Mouse (Mus musculus) E14TG2a.4 (cell line): ENCODE measurements around the gene Wdr45b.
"Not testable (repeated sequence)": the region's sequence is repeated elsewhere in the genome, so short reads cannot be mapped to it uniquely, and the experiment has no call there.

Experiments used
- H3K27me3 ChIP-seq: 2 replicates; pipeline ENCODE4 v1.6.1; 2014; ENCODE audit warnings: low read length, control low read depth; ENCODE audit not compliant: insufficient read depth
- H3K36me3 ChIP-seq: 2 replicates; pipeline ENCODE4 v1.6.1; 2014; ENCODE audit warnings: low read length, control low read depth; ENCODE audit not compliant: insufficient read depth
- H3K4me1 ChIP-seq: replicated peaks from 2 replicates; pipeline ENCODE4 v1.6.1; 2014; ENCODE audit warnings: low read depth, low read length, control low read depth
- H3K4me3 ChIP-seq: replicated peaks from 2 replicates; pipeline ENCODE4 v1.5.1; 2014; ENCODE audit warnings: mild to moderate bottlenecking, low read length
- H3K9me3 ChIP-seq: 2 replicates; pipeline ENCODE4 v1.6.1; 2014; ENCODE audit warnings: low read length, control low read depth
- CTCF ChIP-seq: conservative IDR thresholded peaks from 2 replicates; pipeline ENCODE4 v1.5.1; 2014; ENCODE audit warnings: low read length
- NANOG ChIP-seq: IDR thresholded peaks from 2 replicates; pipeline ENCODE4 v1.6.1; 2014; ENCODE audit warnings: borderline replicate concordance, low read length, mixed read lengths
- POU5F1 ChIP-seq: IDR thresholded peaks from 2 replicates; pipeline ENCODE4 v1.6.1; 2014; ENCODE audit warnings: low read length, borderline replicate concordance

Wdr45b gene

DNA sequence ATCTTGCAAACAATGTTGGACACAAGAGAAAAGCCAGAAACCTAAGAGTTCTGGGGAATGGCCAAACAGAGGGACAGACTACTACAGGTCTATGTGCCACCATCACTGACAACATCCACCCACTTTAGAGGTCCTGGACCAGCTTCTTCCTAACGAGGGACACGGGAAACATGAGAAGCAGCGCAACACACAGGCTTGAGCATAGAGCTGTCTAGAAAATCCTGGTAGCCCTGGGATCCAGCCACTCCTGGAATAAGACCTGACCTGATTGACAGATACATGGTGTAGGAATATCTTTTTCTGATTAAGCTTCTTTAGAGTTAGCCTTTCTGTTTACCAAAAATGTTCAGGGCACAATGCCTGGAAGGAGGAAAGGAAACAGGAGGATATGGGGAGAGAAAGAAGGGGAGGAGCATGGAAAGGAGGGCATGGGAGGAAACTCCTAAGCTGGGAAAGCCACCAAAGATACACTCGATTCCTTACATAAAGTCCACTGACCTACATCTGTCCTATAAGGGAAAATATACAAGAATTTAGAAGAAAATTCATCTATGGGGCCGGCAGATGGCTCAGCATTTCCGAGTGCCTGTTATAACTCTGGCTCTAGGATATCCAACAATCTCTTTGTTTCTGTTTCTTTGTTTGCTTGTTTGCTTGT is 16.2 kb upstream of the Wdr45b start:
- no peaks in the 10 kb centered on the region for H3K27me3 ChIP-seq
- H3K4me1 ChIP-seq, result no peaks in the 10 kb centered on the region
- TF ChIP-seq NANOG (no peak), CTCF (no peak), POU5F1 (no peak)
- H3K9me3 ChIP-seq, result no peaks in the 10 kb centered on the region
- no peak overlapping the region for H3K4me3 ChIP-seq
- H3K36me3 ChIP-seq, result no peaks in the 10 kb centered on the region

DNA sequence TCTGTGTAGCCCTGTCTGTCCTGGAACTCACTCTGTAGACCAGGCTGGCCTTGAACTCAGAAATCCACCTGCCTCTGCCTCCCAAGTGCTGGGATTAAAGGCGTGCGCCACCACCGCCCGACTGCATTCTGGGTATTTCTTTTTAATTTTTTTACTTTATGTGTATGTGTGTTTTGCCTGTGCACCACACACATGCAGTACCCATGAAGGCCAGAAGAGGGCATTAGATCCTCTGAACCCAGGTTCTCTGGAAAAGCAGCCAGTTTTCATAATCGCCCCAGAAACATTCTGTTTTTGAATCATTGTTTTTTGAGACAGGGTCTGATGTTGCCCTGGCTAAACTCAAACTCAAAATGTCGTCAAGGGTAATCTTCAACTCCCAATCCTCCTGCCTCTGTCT is 15.4 kb upstream of the Wdr45b start:
- H3K27me3 ChIP-seq, result no peaks in the 10 kb centered on the region
- TF ChIP-seq CTCF, result peak; percentile 83
- no peak for TF ChIP-seq NANOG
- H3K9me3 ChIP-seq, result no peaks in the 10 kb centered on the region
- no peaks in the 10 kb centered on the region for H3K4me1 ChIP-seq
- no peak overlapping the region for H3K4me3 ChIP-seq
- H3K36me3 ChIP-seq, result no peaks in the 10 kb centered on the region

DNA sequence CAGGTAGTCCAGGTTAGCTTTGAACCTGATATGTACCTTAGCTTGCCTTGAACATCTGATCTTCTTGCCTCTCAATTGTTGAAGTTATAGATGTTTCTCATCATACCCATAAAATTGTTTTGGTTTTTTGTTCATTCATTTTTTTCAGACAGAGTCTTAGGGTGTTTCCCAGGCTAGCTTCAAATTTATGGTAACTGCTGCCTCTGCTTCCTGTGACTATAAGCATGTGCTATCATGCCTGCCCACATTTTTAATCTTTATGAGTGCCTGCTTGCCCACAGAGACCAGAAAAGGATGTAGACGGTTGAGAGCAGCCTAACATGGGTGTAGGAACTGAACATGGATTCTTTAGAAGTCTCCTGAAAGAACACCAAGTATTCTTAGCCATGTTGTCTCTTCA is 14.5 kb upstream of the Wdr45b start:
- Histone ChIP-seq H3K9me3 (no peaks in the 10 kb centered on the region), H3K4me3 (no peak overlapping the region), H3K36me3 (no peaks in the 10 kb centered on the region), H3K27me3 (no peaks in the 10 kb centered on the region), H3K4me1 (no peaks in the 10 kb centered on the region)
- TF ChIP-seq POU5F1 (no peak), CTCF (no peak), NANOG (no peak)

DNA sequence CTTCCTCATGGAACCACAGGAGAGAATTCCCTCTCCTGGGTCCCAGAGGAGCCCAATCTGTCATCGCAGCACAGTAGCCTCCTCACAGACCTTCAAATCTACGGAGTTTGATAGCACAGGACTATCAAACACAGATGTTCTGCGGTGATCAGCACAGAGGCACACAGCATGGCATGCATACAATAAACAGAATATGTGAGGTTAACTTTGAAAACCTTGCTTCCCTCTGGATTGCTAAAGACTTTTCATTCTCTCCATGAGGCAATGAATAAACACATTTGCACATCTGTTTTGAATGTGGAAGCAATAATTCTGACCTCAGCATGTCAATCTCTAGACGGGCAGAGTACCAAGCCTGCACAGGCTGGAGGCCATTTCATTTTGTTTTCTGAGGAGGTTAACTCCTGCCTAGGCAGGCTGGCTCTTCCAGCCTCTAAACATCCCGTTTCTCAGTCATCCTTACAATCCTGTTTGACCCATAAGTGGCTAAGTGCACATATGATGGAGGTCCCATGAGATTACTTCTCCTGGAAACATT is 13.0 kb upstream of the Wdr45b start:
- TF ChIP-seq NANOG (no peak), CTCF (no peak), POU5F1 (no peak)
- no peak overlapping the region for H3K4me3 ChIP-seq
- no peaks in the 10 kb centered on the region for H3K36me3 ChIP-seq
- H3K9me3 ChIP-seq, result no peaks in the 10 kb centered on the region
- H3K4me1 ChIP-seq, result no peaks in the 10 kb centered on the region
- no peaks in the 10 kb centered on the region for H3K27me3 ChIP-seq

DNA sequence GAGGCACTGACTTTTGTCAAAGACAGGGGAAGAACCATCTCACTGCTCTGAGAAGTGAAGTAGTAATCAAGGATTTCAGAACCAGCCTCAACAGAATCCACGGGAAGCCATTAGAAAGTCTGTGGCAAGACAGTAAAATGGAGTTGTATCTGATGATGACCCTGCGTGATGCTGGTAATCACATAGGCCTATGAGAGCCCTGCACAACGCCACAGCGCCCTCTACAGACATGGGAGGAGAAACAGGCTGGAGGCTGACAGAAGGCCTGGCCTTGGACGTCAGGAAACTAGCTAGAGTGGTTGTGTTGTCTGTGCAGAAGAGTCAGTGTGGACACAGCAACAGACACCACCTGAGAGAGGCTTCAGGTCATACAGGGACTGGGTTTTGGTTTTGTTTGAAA is 8.0 kb upstream of the Wdr45b start:
- Histone ChIP-seq H3K4me3 (no peak overlapping the region), H3K36me3 (no peaks in the 10 kb centered on the region), H3K9me3 (no peaks in the 10 kb centered on the region), H3K4me1 (no peaks in the 10 kb centered on the region), H3K27me3 (no peaks in the 10 kb centered on the region)
- TF ChIP-seq CTCF (no peak), NANOG (no peak), POU5F1 (no peak)

DNA sequence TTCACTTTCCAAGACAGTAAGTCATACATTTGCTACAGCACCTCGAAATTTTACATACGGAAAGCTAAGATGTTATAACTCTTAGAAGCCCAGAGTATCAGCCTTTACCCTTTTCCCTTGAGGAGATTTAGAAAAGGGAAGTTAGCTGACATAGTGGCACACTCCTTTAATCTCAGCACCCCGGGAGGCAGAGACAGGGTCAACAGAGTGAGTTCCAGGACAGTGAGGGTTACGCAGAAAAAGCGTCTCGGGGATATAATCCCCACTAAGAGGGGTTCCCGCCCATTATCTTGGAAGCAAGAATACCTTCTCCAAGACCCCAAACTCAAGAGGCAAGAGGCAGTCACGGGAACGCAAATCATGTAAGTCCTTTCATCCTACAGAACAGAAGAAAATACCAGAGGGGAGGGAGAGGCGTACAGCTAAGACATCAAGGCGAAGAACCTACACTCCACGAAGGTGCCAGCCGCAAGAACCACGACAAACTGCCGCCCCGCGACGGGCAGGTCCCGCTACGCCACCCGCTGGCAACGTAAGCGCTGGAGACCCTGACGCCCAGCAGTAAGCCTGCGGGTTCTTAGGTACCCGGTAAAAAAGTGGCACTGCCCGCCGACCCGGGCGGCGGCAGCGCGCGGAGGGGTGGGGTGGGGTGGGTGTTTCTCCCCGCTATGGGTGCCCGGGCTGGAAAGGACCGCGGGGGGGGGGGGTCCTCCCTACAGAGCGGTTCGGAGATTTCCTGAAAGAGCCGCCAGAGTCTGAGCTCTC is 737 bp downstream of the Wdr45b start:
- Histone ChIP-seq H3K36me3 (peaks cover 27% of the 10 kb centered on the region), H3K4me3 (peak overlapping the region; percentile 97), H3K9me3 (no peaks in the 10 kb centered on the region), H3K4me1 (peaks cover 29% of the 10 kb centered on the region), H3K27me3 (no peaks in the 10 kb centered on the region)
- TF ChIP-seq NANOG (no peak), CTCF (no peak), POU5F1 (no peak)

DNA sequence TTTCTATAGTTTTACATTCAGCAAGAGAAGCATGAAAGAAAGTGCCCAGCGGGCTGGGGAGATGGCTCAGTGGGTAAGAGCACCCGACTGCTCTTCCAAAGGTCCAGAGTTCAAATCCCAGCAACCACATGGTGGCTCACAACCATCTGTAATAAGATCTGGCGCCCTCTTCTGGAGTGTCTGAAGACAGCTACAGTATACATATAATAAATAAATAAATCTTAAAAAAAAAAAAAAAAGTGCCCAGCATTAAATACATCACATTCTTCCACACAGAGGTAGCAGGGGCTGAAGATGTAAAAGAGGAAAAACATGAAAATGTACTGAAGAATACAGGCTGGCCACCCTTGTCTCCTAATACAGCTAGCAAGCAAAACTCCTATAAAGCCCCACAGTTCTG is 5.5 kb downstream of the Wdr45b start:
- not testable (repeated sequence) for H3K4me3 ChIP-seq, H3K9me3 ChIP-seq, H3K27me3 ChIP-seq
- Histone ChIP-seq H3K4me1 (peaks cover 12% of the 10 kb centered on the region), H3K36me3 (peaks cover 67% of the 10 kb centered on the region)

DNA sequence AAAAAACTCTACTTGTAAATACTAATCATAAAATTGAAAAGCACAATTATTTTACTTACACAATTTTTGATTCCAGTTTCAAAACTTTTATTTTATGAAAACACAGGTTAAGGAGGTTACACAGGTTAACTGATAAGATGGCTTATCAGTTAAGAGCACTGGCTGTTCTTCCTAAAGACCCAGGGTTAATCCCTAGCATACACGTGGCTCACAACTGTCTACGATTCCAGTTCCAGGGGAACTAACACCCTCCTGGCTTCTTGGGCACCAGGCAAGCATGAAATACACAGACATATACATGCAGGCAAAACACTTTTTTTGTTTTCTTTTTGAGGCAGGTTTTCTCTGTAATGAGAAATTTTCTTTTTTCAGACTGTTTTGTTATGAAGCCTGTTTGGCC is 6.1 kb downstream of the Wdr45b start:
- Histone ChIP-seq H3K4me3 (no peak overlapping the region), H3K9me3 (no peaks in the 10 kb centered on the region), H3K4me1 (peaks cover 9% of the 10 kb centered on the region), H3K36me3 (peaks cover 68% of the 10 kb centered on the region), H3K27me3 (no peaks in the 10 kb centered on the region)
- TF ChIP-seq POU5F1, result no peak
- no peak for TF ChIP-seq NANOG
- no peak for TF ChIP-seq CTCF

DNA sequence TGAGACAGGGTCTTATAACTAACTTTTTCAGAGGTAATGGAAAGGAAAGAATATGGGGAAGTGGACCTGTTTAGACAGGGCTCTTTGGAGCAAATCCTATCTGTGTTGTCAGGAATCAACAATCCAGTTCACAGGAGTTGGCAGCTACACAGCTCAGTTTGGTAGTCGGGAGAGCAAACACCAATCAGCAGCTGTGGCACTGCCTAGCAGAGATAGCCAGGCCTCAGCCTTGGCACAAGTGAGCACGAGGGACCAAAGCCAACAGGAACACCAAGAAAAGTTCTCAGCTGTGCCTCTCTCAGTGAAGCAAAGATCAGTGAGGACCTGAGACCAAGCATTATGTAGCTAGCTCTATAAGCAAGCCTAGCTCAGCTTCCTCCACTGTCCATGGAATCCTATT is 7.2 kb downstream of the Wdr45b start:
- no peaks in the 10 kb centered on the region for H3K9me3 ChIP-seq
- no peaks in the 10 kb centered on the region for H3K27me3 ChIP-seq
- TF ChIP-seq POU5F1 (no peak), NANOG (no peak), CTCF (no peak)
- H3K4me3 ChIP-seq, result no peak overlapping the region
- H3K4me1 ChIP-seq, result peaks cover 2% of the 10 kb centered on the region; the same call in 1 of the 2 replicates
- peaks cover 62% of the 10 kb centered on the region for H3K36me3 ChIP-seq

DNA sequence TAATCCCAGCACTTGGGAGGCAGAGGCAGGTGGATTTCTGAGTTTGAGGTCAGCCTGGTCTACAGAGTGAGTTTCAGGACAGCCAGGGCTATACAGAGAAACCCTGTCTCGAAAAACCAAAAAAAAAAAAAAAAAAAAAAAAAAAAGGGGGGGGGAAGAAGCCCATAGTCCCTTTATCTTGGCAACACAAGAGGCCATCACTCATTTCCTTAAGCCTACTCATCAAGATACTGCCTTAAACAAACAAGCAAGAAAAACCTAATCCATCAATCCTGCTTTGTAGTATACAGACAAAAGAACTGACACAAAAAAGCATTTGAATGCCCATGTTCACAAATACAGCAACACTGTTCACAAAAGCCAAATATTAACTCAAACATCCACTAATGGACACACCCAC is 11.8 kb downstream of the Wdr45b start:
- not testable (repeated sequence) for H3K9me3 ChIP-seq, H3K4me3 ChIP-seq, H3K4me1 ChIP-seq, H3K27me3 ChIP-seq
- peaks cover 67% of the 10 kb centered on the region for H3K36me3 ChIP-seq
